Mouse (Mus musculus) embryonic stem cell, embryonic (primary cell): ENCODE data around the gene Tap1.

Source experiments
- CTCF ChIA-PET, 4 experiments: fragments of 300-600 bp in 2 of 4; fragments of 350-600 bp in 2 of 4; sonication (Branson Sonifier 250); formaldehyde crosslinking; loops; one replicate each; lab custom pipeline; 2022; ENCODE audit warnings: inconsistent platforms in 2 of 4; lab: Charles Lee
- POLR2A ChIA-PET, 4 experiments: fragments of 300-600 bp in 2 of 4; fragments of 350-600 bp in 2 of 4; sonication (Branson Sonifier 250); formaldehyde crosslinking; loops; one replicate each; lab custom pipeline; 2022; ENCODE audit warnings: antibody characterized with exemption in 4 of 4, inconsistent platforms in 1 of 4; lab: Charles Lee

The Tap1 gene

GRCm38 (mm10) chr17:34196941-34197894, 9.9 kb downstream of the Tap1 start, which contains the start of gene Psmb8:
Psmb8 (plus strand) TSS chr17:34197721.
- CTCF ChIA-PET, result interaction anchor here in 3 of 4 experiments (0.6 to 1.2 kb wide), 7 partner anchors 58 to 1223 kb away, joined by 3 to 5 read pairs (median 3); no protein-coding TSS in a partner anchor
- POLR2A ChIA-PET, result interaction anchor here in 3 of 4 experiments (0.6 to 2.2 kb wide), 8 partner anchors 10 to 246 kb away, joined by 3 to 8 read pairs (median 4); partner anchors contain the start of genes Psmb9 (in 3 of the 3), Tap1 (in 3 of the 3), B3galt4 (in 1 of the 3) and H2-DMa (in 1 of the 3)

GRCm38 (mm10) chr17:34197904-34198520, 10.7 kb downstream of the Tap1 start:
- CTCF ChIA-PET, result interaction anchor here in 2 of 4 experiments (0.7 to 1.2 kb wide), 2 partner anchors 59 to 242 kb away, joined by 3 to 9 read pairs; no protein-coding TSS in a partner anchor
- POLR2A ChIA-PET, result interaction anchor here in 1 of 4 experiments (0.7 to 2.2 kb wide), 2 partner anchors 18 to 78 kb away, joined by 3 to 8 read pairs; partner anchors contain the start of gene H2-DMa

GRCm38 (mm10) chr17:34198521-34198912, 11.2 kb downstream of the Tap1 start:
- ChIA-PET POLR2A (interaction anchor here in 2 of 4 experiments (0.7 to 2.2 kb wide), 3 partner anchors 19 to 79 kb away, joined by 3 to 8 read pairs (median 3); partner anchors contain the start of gene H2-DMa (in 1 of the 2)), CTCF (interaction anchor here in 3 of 4 experiments (0.6 to 1.2 kb wide), 3 partner anchors 59 to 693 kb away, joined by 3 to 9 read pairs (median 3); no protein-coding TSS in a partner anchor)

GRCm38 (mm10) chr17:34199050-34199619, 11.8 kb downstream of the Tap1 start:
- POLR2A ChIA-PET, result interaction anchor here in 1 of 4 experiments (0.7 kb wide), 1 partner anchor 24 kb away, joined by 3 read pairs; no protein-coding TSS in a partner anchor

GRCm38 (mm10) chr17:34200047-34200446, 12.7 kb downstream of the Tap1 start:
- ChIA-PET CTCF (interaction anchor here in 2 of 4 experiments (0.8 to 1.2 kb wide), 2 partner anchors 29 to 30 kb away, joined by 3 to 4 read pairs; no protein-coding TSS in a partner anchor), POLR2A (no interaction called here)

More at GRCm38 (mm10) chr17:34199050-34199619, 11.8 kb downstream of the Tap1 start:
- CTCF ChIA-PET, result interaction anchor here in 3 of 4 experiments (0.6 to 1.2 kb wide), 4 partner anchors 51 to 692 kb away, joined by 3 read pairs; no protein-coding TSS in a partner anchor

- ChIA-PET CTCF (interaction anchor here in 3 of 4 experiments (0.7 to 1.2 kb wide), 5 partner anchors 15 to 1519 kb away, joined by 3 to 4 read pairs (median 3); no protein-coding TSS in a partner anchor), POLR2A (no interaction called here)
Observed at GRCm38 (mm10) chr17:34200772-34201505, 13.6 kb downstream of the Tap1 start.

GRCm38 (mm10) chr17:34201506-34202055, 14.2 kb downstream of the Tap1 start:
- POLR2A ChIA-PET, result no interaction called here
- CTCF ChIA-PET, result interaction anchor here in 2 of 4 experiments (0.7 to 1.2 kb wide), 3 partner anchors 31 to 1520 kb away, joined by 3 to 4 read pairs (median 3); no protein-coding TSS in a partner anchor

- ChIA-PET CTCF (no interaction called here), POLR2A (no interaction called here)
Observed at GRCm38 (mm10) chr17:34202760-34203442, 15.5 kb downstream of the Tap1 start.

GRCm38 (mm10) chr17:34203444-34203843, 16.1 kb downstream of the Tap1 start, which contains the start of gene Tap2:
Tap2 (plus strand) TSS chr17:34203527.
- ChIA-PET CTCF (interaction anchor here in 2 of 4 experiments (0.6 to 0.7 kb wide), 3 partner anchors 17 to 1755 kb away, joined by 3 to 4 read pairs (median 3); no protein-coding TSS in a partner anchor), POLR2A (interaction anchor here in 2 of 4 experiments (0.7 to 1.0 kb wide), 2 partner anchors 17 to 126 kb away, joined by 3 to 4 read pairs; no protein-coding TSS in a partner anchor)

- POLR2A ChIA-PET, result interaction anchor here in 3 of 4 experiments (0.6 to 1.6 kb wide), 5 partner anchors 18 to 184 kb away, joined by 3 to 4 read pairs (median 4); partner anchors contain the start of gene H2-DMa (in 1 of the 3)
- CTCF ChIA-PET, result interaction anchor here (0.5 to 1.5 kb wide), 12 partner anchors 10 to 1756 kb away, joined by 3 to 6 read pairs (median 3); no protein-coding TSS in a partner anchor
Observed at GRCm38 (mm10) chr17:34204303-34205010, 17.1 kb downstream of the Tap1 start.

- ChIA-PET CTCF (interaction anchor here (0.5 to 1.7 kb wide), 14 partner anchors 8 to 206 kb away, joined by 3 to 6 read pairs (median 3); no protein-coding TSS in a partner anchor), POLR2A (interaction anchor here in 2 of 4 experiments (0.6 to 1.6 kb wide), 5 partner anchors 10 to 87 kb away, joined by 3 to 5 read pairs (median 4); partner anchors contain the start of gene H2-DMa (in 1 of the 2))
Observed at GRCm38 (mm10) chr17:34205021-34205745, 17.8 kb downstream of the Tap1 start.

GRCm38 (mm10) chr17:34205746-34206176, 18.4 kb downstream of the Tap1 start:
- ChIA-PET CTCF (interaction anchor here (0.6 to 1.7 kb wide), 7 partner anchors 8 to 205 kb away, joined by 3 to 6 read pairs (median 3); no protein-coding TSS in a partner anchor), POLR2A (interaction anchor here in 2 of 4 experiments (0.5 to 1.6 kb wide), 5 partner anchors 11 to 131 kb away, joined by 3 to 5 read pairs (median 3); partner anchors contain the start of gene H2-DMa (in 1 of the 2))

- CTCF ChIA-PET, result interaction anchor here in 3 of 4 experiments (0.7 to 1.7 kb wide), 3 partner anchors 29 to 36 kb away, joined by 3 to 6 read pairs (median 5); no protein-coding TSS in a partner anchor
- POLR2A ChIA-PET, result no interaction called here
Observed at GRCm38 (mm10) chr17:34206731-34207130, 19.4 kb downstream of the Tap1 start.

- POLR2A ChIA-PET, result no interaction called here
Observed at GRCm38 (mm10) chr17:34207456-34207855, 20.1 kb downstream of the Tap1 start.

More at GRCm38 (mm10) chr17:34207456-34207855, 20.1 kb downstream of the Tap1 start:
- CTCF ChIA-PET, result interaction anchor here in 2 of 4 experiments (0.7 to 1.1 kb wide), 2 partner anchors 37 to 174 kb away, joined by 3 to 5 read pairs; no protein-coding TSS in a partner anchor
